ENCODE assay signal across 28 mouse cellular contexts in the genomic region with DNA sequence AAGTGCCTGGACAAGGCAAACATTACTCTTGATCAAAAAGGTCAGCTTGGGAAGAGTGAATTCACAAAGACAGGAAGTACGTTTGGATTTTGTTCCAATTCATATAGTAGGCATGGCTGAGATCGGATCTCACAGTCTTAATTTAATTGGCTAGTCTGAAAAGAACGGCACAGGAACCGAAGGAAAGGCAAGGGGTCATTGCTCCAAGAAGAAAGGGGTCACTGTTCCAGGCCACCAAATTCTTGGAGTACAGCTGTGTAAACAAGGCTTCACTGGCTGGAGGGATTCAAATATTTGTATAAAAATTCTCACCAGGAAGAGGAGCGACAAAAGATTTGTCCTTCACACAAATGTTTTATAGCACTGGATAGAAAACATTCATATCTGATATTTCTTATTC. TPM values are rescaled to one million over a fixed set of nuclear protein-coding genes. Genes with fewer than 3 reads are reported as not detected.
A peak's percentile ranks its signal among the peaks of the same experiment; 100 is the strongest.
DNase-seq lines count a peak whose midpoint lies in the region; ATAC-seq and TF ChIP-seq lines count a peak whose summit lies in the region.
"Had no signal": no experiment of that assay in that cellular context is flagged by ENCODE, and none has a peak within 500 bp of the region (broad histone marks: within the 10 kb centered on the region; RNA-seq: fewer than 3 reads in every experiment).

No protein-coding gene starts in this region.

- no peak for DNase-seq in forebrain, embryonic 10.5 days (ENCODE audit: extremely low spot score, low spot score)
- no peak for DNase-seq in limb, embryonic 10.5 days (ENCODE audit: low spot score)
- peak; percentile 53 for DNase-seq in embryonic facial prominence, embryonic 11.5 days (ENCODE audit: low spot score)
- DNase-seq in cerebellum, adult 2 months, result no peak
- DNase-seq: adrenal gland, postnatal 10 days; cerebellum, adult 18-20 months; cerebellum, postnatal 25 days; gastrocnemius, postnatal 36 days; heart, adult 2 months; heart, postnatal 36 days; liver; retina, postnatal 1 day; right cerebral cortex, postnatal 25 days; thymus, postnatal 36 days had no signal

- no peak overlapping the region for H3ac ChIP-seq in myocyte (ENCODE audit: control insufficient read depth, insufficient read length)

- whole genome bisulfite sequencing in forebrain, embryonic 10.5 days, result 63% methylated on average over 5 of the region's 5 CpGs
- WGBS in forebrain, embryonic 15.5 days, result 61% methylated on average over 5 of the region's 5 CpGs
- 65% methylated on average over 5 of the region's 5 CpGs for WGBS in limb, embryonic 12.5 days
- 71% methylated on average over 5 of the region's 5 CpGs for WGBS in limb, embryonic 10.5 days
- 18% methylated on average over 5 of the region's 5 CpGs for whole genome bisulfite sequencing in embryonic facial prominence, embryonic 11.5 days
- WGBS in cerebellum, adult 2 months, result 86% methylated on average over 5 of the region's 5 CpGs

- H3K9ac ChIP-seq in forebrain, embryonic 15.5 days (replicated peaks), result no peak overlapping the region
- H3K9ac ChIP-seq in limb, embryonic 12.5 days (replicated peaks), result no peak overlapping the region
- no peak overlapping the region for H3K9ac ChIP-seq in embryonic facial prominence, embryonic 11.5 days (replicated peaks; ENCODE audit: low read length)
- H3K9ac ChIP-seq: embryonic facial prominence, embryonic 12.5 days; forebrain, embryonic 12.5 days; heart, embryonic 15.5 days; hindbrain, embryonic 15.5 days; liver, embryonic 15.5 days; midbrain, embryonic 15.5 days; neural tube, embryonic 13.5 days had no signal

- TF ChIP-seq POLR2A in myocyte (IDR thresholded peaks at IDR 0.05; ENCODE audit: insufficient read length, low read depth), result no peak
- TF ChIP-seq POLR2A in cerebellum, adult 2 months (IDR thresholded peaks at IDR 0.05; ENCODE audit: borderline replicate concordance, insufficient read depth, low read length), result no peak

- H3K27ac ChIP-seq in forebrain, embryonic 10.5 days, result peak overlapping the region; percentile 81
- no peak overlapping the region for H3K27ac ChIP-seq in forebrain, embryonic 15.5 days (replicated peaks)
- H3K27ac ChIP-seq in limb, embryonic 12.5 days, result 0 out of 2 replicates have a peak overlapping the region, but pooled peaks have one; percentile 5
- no peak overlapping the region for H3K27ac ChIP-seq in limb, embryonic 10.5 days
- peak overlapping the region; percentile 35; the same call in 1 of the 2 replicates for H3K27ac ChIP-seq in embryonic facial prominence, embryonic 11.5 days (replicated peaks; ENCODE audit: low read depth, low read length)
- H3K27ac ChIP-seq in cerebellum, adult 2 months (ENCODE audit: insufficient read depth, low read length), result no peak overlapping the region
- H3K27ac ChIP-seq: heart, adult 2 months; heart, embryonic 15.5 days; liver, embryonic 15.5 days; midbrain, embryonic 15.5 days had no signal

- H3K4me3 ChIP-seq in forebrain, embryonic 10.5 days, result no peak overlapping the region
- no peak overlapping the region for H3K4me3 ChIP-seq in forebrain, embryonic 15.5 days
- no peak overlapping the region for H3K4me3 ChIP-seq in limb, embryonic 12.5 days (replicated peaks)
- H3K4me3 ChIP-seq in limb, embryonic 10.5 days, result no peak overlapping the region
- H3K4me3 ChIP-seq in embryonic facial prominence, embryonic 11.5 days (ENCODE audit: low read depth, low read length), result no peak overlapping the region
- no peak overlapping the region for H3K4me3 ChIP-seq in myocyte
- no peak overlapping the region for H3K4me3 ChIP-seq in cerebellum, adult 2 months (replicated peaks; ENCODE audit: insufficient read depth, low read depth, low read length)
- H3K4me3 ChIP-seq: embryonic facial prominence, embryonic 12.5 days; forebrain, embryonic 12.5 days; heart, adult 2 months; heart, embryonic 15.5 days; hindbrain, embryonic 15.5 days; liver, embryonic 15.5 days; midbrain, embryonic 15.5 days; neural tube, embryonic 13.5 days had no signal

- no peak overlapping the region for H3K4me2 ChIP-seq in forebrain, embryonic 15.5 days (replicated peaks)
- no peak overlapping the region for H3K4me2 ChIP-seq in limb, embryonic 12.5 days
- no peak overlapping the region for H3K4me2 ChIP-seq in embryonic facial prominence, embryonic 11.5 days (ENCODE audit: low read depth, low read length)
- no peak overlapping the region for H3K4me2 ChIP-seq in myocyte (ENCODE audit: low read depth)
- H3K4me2 ChIP-seq: embryonic facial prominence, embryonic 12.5 days; forebrain, embryonic 12.5 days; heart, embryonic 15.5 days; hindbrain, embryonic 15.5 days; liver, embryonic 15.5 days; midbrain, embryonic 15.5 days; neural tube, embryonic 13.5 days had no signal

- TF ChIP-seq CTCF in cerebellum, adult 2 months (IDR thresholded peaks at IDR 0.05; ENCODE audit: borderline replicate concordance, insufficient read depth, low read depth, low read length), result no peak

- H3K27me3 ChIP-seq in forebrain, embryonic 10.5 days (ENCODE audit: poor library complexity, severe bottlenecking), result no peaks in the 10 kb centered on the region
- H3K27me3 ChIP-seq in forebrain, embryonic 15.5 days, result no peaks in the 10 kb centered on the region
- peaks cover 7% of the 10 kb centered on the region; the same call in 1 of the 2 replicates for H3K27me3 ChIP-seq in limb, embryonic 12.5 days
- peaks cover 5% of the 10 kb centered on the region; the same call in 1 of the 2 replicates for H3K27me3 ChIP-seq in limb, embryonic 10.5 days (ENCODE audit: low read depth, poor library complexity, severe bottlenecking)
- no peaks in the 10 kb centered on the region for H3K27me3 ChIP-seq in embryonic facial prominence, embryonic 11.5 days (ENCODE audit: control insufficient read depth, insufficient read depth, low read length)
- no peaks in the 10 kb centered on the region for H3K27me3 ChIP-seq in myocyte (ENCODE audit: control insufficient read depth, insufficient read depth, insufficient read length)
- H3K27me3 ChIP-seq in cerebellum, adult 2 months (ENCODE audit: control insufficient read depth, insufficient read depth, low read length), result no peaks in the 10 kb centered on the region
- H3K27me3 ChIP-seq: embryonic facial prominence, embryonic 12.5 days; heart, embryonic 15.5 days; hindbrain, embryonic 15.5 days; midbrain, embryonic 15.5 days had no signal

- no peaks in the 10 kb centered on the region for H3K36me3 ChIP-seq in forebrain, embryonic 10.5 days (replicated peaks)
- no peaks in the 10 kb centered on the region for H3K36me3 ChIP-seq in forebrain, embryonic 15.5 days
- no peaks in the 10 kb centered on the region for H3K36me3 ChIP-seq in limb, embryonic 12.5 days
- no peaks in the 10 kb centered on the region for H3K36me3 ChIP-seq in limb, embryonic 10.5 days
- H3K36me3 ChIP-seq in embryonic facial prominence, embryonic 11.5 days (replicated peaks; ENCODE audit: control insufficient read depth, insufficient read depth, low read depth, low read length), result no peaks in the 10 kb centered on the region
- H3K36me3 ChIP-seq in myocyte (ENCODE audit: control insufficient read depth, insufficient read depth), result no peaks in the 10 kb centered on the region
- H3K36me3 ChIP-seq: embryonic facial prominence, embryonic 12.5 days; forebrain, embryonic 12.5 days; heart, embryonic 15.5 days; hindbrain, embryonic 15.5 days; liver, embryonic 15.5 days; midbrain, embryonic 15.5 days; neural tube, embryonic 13.5 days had no signal

- no peak for ATAC-seq in forebrain, embryonic 15.5 days (replicated peaks)
- no peak for ATAC-seq in limb, embryonic 12.5 days (ENCODE audit: insufficient number of reproducible peaks, insufficient read depth, low FRiP score, low TSS enrichment, low read depth)
- no peak; the same call in 1 of the 2 replicates for ATAC-seq in embryonic facial prominence, embryonic 11.5 days (replicated peaks; ENCODE audit: insufficient number of reproducible peaks, low FRiP score, low TSS enrichment, low read depth)
- ATAC-seq: lung, postnatal 0 days; midbrain, embryonic 15.5 days had no signal

- no peaks in the 10 kb centered on the region for H3K9me3 ChIP-seq in forebrain, embryonic 10.5 days
- H3K9me3 ChIP-seq in forebrain, embryonic 15.5 days, result no peaks in the 10 kb centered on the region
- no peaks in the 10 kb centered on the region for H3K9me3 ChIP-seq in limb, embryonic 12.5 days
- no peaks in the 10 kb centered on the region for H3K9me3 ChIP-seq in limb, embryonic 10.5 days (replicated peaks)
- no peaks in the 10 kb centered on the region for H3K9me3 ChIP-seq in embryonic facial prominence, embryonic 11.5 days (replicated peaks; ENCODE audit: control insufficient read depth, low read length)
- H3K9me3 ChIP-seq: embryonic facial prominence, embryonic 12.5 days; forebrain, embryonic 12.5 days; heart, embryonic 15.5 days; hindbrain, embryonic 15.5 days; liver, embryonic 15.5 days; midbrain, embryonic 15.5 days; neural tube, embryonic 13.5 days had no signal

- H3K4me1 ChIP-seq in forebrain, embryonic 10.5 days, result peaks cover 5% of the 10 kb centered on the region
- no peaks in the 10 kb centered on the region for H3K4me1 ChIP-seq in forebrain, embryonic 15.5 days
- H3K4me1 ChIP-seq in limb, embryonic 12.5 days (replicated peaks), result no peaks in the 10 kb centered on the region
- peaks cover 4% of the 10 kb centered on the region; the same call in 1 of the 2 replicates for H3K4me1 ChIP-seq in limb, embryonic 10.5 days
- H3K4me1 ChIP-seq in embryonic facial prominence, embryonic 11.5 days (ENCODE audit: control insufficient read depth, insufficient read depth, low read length), result no peaks in the 10 kb centered on the region
- H3K4me1 ChIP-seq in cerebellum, adult 2 months (ENCODE audit: control insufficient read depth, insufficient read depth, low read length), result peaks cover 33% of the 10 kb centered on the region
- H3K4me1 ChIP-seq: forebrain, embryonic 12.5 days; hindbrain, embryonic 15.5 days; midbrain, embryonic 15.5 days; neural tube, embryonic 13.5 days had no signal

- no peaks in the 10 kb centered on the region for H3K79me2 ChIP-seq in myocyte (ENCODE audit: control insufficient read depth, insufficient read depth)

RNA-seq across cellular contexts. Expression of a gene that starts 7.8 kb away (rescaled TPM):
- polyA plus RNA-seq in forebrain, embryonic 10.5 days (2016; fragmentation: Nextera tagmentation; extraction: Ambion mirVana), result 2.5 and 3.0 TPM in 2 replicates
- 1.5 and 1.8 TPM in 2 replicates for polyA plus RNA-seq in forebrain, embryonic 15.5 days (2015; fragmentation: Nextera tagmentation; extraction: Ambion mirVana)
- 0.63 and 0.88 TPM in 2 replicates for polyA plus RNA-seq in limb, embryonic 12.5 days (2016; fragmentation: Nextera tagmentation; extraction: Ambion mirVana)
- 0.53 and 0.95 TPM in 2 replicates for polyA plus RNA-seq in limb, embryonic 10.5 days (2016; fragmentation: Nextera tagmentation; extraction: Ambion mirVana)
- 1.2 and 1.9 TPM in 2 replicates for polyA plus RNA-seq in embryonic facial prominence, embryonic 11.5 days (2014; fragmentation: Nextera tagmentation; extraction: Ambion mirVana)
- polyA plus RNA-seq in myocyte (2012; fragmentation: generic; extraction: Trizol), result 22.3 TPM
- 82.4 and 104 TPM in 2 replicates for polyA plus RNA-seq in cerebellum, adult 2 months (2012; rRNA removed)

RNA-seq across cellular contexts. Expression of a gene that starts 13.4 kb away (rescaled TPM):
- not detected in 2 replicates for polyA plus RNA-seq in forebrain, embryonic 10.5 days (2016; fragmentation: Nextera tagmentation; extraction: Ambion mirVana)
- not detected in 2 replicates for polyA plus RNA-seq in forebrain, embryonic 15.5 days (2015; fragmentation: Nextera tagmentation; extraction: Ambion mirVana)
- not detected in 2 replicates for polyA plus RNA-seq in limb, embryonic 12.5 days (2016; fragmentation: Nextera tagmentation; extraction: Ambion mirVana)
- not detected in 2 replicates for polyA plus RNA-seq in limb, embryonic 10.5 days (2016; fragmentation: Nextera tagmentation; extraction: Ambion mirVana)
- not detected in 2 replicates for polyA plus RNA-seq in embryonic facial prominence, embryonic 11.5 days (2014; fragmentation: Nextera tagmentation; extraction: Ambion mirVana)
- polyA plus RNA-seq in myocyte (2012; fragmentation: generic; extraction: Trizol), result 0.05 TPM
- not detected in 2 replicates for polyA plus RNA-seq in cerebellum, adult 2 months (2012; rRNA removed)
- polyA plus RNA-seq: embryonic facial prominence, embryonic 12.5 days; forebrain, embryonic 12.5 days; heart, embryonic 15.5 days; hindbrain, embryonic 15.5 days; intestine, embryonic 14.5 days; midbrain, embryonic 15.5 days; neural tube, embryonic 13.5 days; spleen, adult 2 months; stomach, embryonic 14.5 days had no signal

RNA-seq across cellular contexts. Expression of a gene that starts 25.3 kb away (rescaled TPM):
- 17.0 and 18.5 TPM in 2 replicates for polyA plus RNA-seq in forebrain, embryonic 10.5 days (2016; fragmentation: Nextera tagmentation; extraction: Ambion mirVana)
- 26.8 and 28.4 TPM in 2 replicates for polyA plus RNA-seq in forebrain, embryonic 15.5 days (2015; fragmentation: Nextera tagmentation; extraction: Ambion mirVana)
- polyA plus RNA-seq in limb, embryonic 12.5 days (2016; fragmentation: Nextera tagmentation; extraction: Ambion mirVana), result 20.6 and 24.0 TPM in 2 replicates
- 15.8 and 18.8 TPM in 2 replicates for polyA plus RNA-seq in limb, embryonic 10.5 days (2016; fragmentation: Nextera tagmentation; extraction: Ambion mirVana)
- polyA plus RNA-seq in embryonic facial prominence, embryonic 11.5 days (2014; fragmentation: Nextera tagmentation; extraction: Ambion mirVana), result 15.4 and 19.2 TPM in 2 replicates
- 16.3 TPM for polyA plus RNA-seq in myocyte (2012; fragmentation: generic; extraction: Trizol)
- polyA plus RNA-seq in cerebellum, adult 2 months (2012; rRNA removed), result 59.7 and 61.4 TPM in 2 replicates

RNA-seq across cellular contexts. Expression of a gene that starts 45.8 kb away (rescaled TPM):
- polyA plus RNA-seq in forebrain, embryonic 10.5 days (2016; fragmentation: Nextera tagmentation; extraction: Ambion mirVana), result 20.8 and 23.2 TPM in 2 replicates
- 5.1 and 5.6 TPM in 2 replicates for polyA plus RNA-seq in forebrain, embryonic 15.5 days (2015; fragmentation: Nextera tagmentation; extraction: Ambion mirVana)
- 39.2 and 55.1 TPM in 2 replicates for polyA plus RNA-seq in limb, embryonic 12.5 days (2016; fragmentation: Nextera tagmentation; extraction: Ambion mirVana)
- 24.7 and 32.9 TPM in 2 replicates for polyA plus RNA-seq in limb, embryonic 10.5 days (2016; fragmentation: Nextera tagmentation; extraction: Ambion mirVana)
- polyA plus RNA-seq in embryonic facial prominence, embryonic 11.5 days (2014; fragmentation: Nextera tagmentation; extraction: Ambion mirVana), result 39.8 and 45.9 TPM in 2 replicates
- polyA plus RNA-seq in myocyte (2012; fragmentation: generic; extraction: Trizol), result 51.1 TPM
- 9.9 and 10.5 TPM in 2 replicates for polyA plus RNA-seq in cerebellum, adult 2 months (2012; rRNA removed)

Comparison
In these comparisons a context has a peak if more than half of its experiments do, and no peak if none do; other contexts are left out.
1. H3K27ac ChIP-seq: peak in forebrain, embryonic 10.5 days (single experiment), limb, embryonic 12.5 days (single experiment) and embryonic facial prominence, embryonic 11.5 days (single experiment); none in forebrain, embryonic 15.5 days (single experiment), limb, embryonic 10.5 days (single experiment) and cerebellum, adult 2 months (single experiment).